Mouse (Mus musculus): ENCODE measurements around the gene Tmem218. TPM values are rescaled to one million over a fixed set of nuclear protein-coding genes. Genes with fewer than 3 reads are reported as not detected.

Gene Tmem218
- polyA plus RNA-seq (2017; shearing (Covaris generic)), result 1.4 TPM

GRCm38 (mm10) chr9:37207929-37208411 lies at the start of gene Tmem218:
TSS of gene Tmem218 (plus strand) at chr9:37208223.

DNA sequence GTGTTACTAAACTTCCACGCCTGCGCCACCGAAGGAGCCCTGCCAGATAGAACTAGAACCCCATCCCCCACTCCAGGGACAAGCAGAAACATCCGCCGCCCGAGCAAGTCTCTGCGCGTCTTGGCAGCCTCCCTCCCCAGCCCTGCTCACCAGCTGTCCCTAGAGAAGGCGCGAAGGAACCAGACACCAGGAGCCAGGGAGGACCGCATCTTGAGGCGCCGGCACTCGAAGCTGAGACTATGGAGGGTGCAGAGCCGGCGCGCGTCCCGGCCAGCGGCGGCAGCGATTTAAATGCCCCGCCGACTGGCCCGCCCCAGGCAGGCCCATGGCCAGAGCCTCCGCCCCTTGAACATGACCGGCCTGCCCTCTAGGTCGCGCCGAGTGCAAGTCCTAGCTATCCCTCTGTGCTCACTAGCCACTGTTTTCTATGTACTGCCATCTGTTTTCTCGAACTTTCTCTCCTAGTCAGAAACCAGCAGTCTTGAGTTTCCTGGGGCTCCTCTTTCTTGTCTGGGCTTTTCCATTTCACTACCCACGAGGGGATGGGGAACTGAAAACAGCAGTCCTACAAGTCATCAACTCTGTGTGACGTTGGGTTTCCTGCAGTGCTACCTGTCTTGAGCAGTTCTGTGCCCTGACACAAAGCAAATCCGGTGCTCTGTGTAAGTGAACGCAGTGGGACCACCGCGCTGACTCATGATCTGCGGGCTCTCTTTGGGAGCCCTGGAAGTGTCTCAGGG lies 47.3 kb downstream of the Tmem218 start, which contains the start of gene Slc37a2:
Gene Slc37a2 (minus strand): TSS at position 590 of the 740 bp plus-strand sequence.

Other genes with a start within 250 kb of the Tmem218 start
- gene Pknox2, start 60.8 kb upstream of the Tmem218 start, polyA plus RNA-seq (2017; shearing (Covaris generic)), result not detected
- gene Slc37a2, start 47.5 kb downstream of the Tmem218 start, polyA plus RNA-seq (2017; shearing (Covaris generic)), result 3.6 TPM
- 7.0 TPM for gene Ccdc15, start 140.2 kb downstream of the Tmem218 start, polyA plus RNA-seq (2017; shearing (Covaris generic))
- not detected for gene Hepacam, start 159.1 kb downstream of the Tmem218 start, polyA plus RNA-seq (2017; shearing (Covaris generic))
- not detected for gene Robo4, start 193.7 kb downstream of the Tmem218 start, polyA plus RNA-seq (2017; shearing (Covaris generic))
- gene Robo3, start 225.0 kb downstream of the Tmem218 start, polyA plus RNA-seq (2017; shearing (Covaris generic)), result 0.43 TPM